Mouse (Mus musculus) lung, adult 2 months (tissue): ENCODE measurements at regions not wholly inside any gene's neighbourhood (a gene's known extent, or its start where the extent isn't known, plus 50 kb on each side); places are given as distances from the start of the nearest gene placed in this dataset.

ENCODE experiments used
- CTCF ChIP-seq: fragments of 200-500 bp; IDR thresholded peaks from 2 replicates; pipeline ENCODE4 v1.5.1; 2011; ENCODE audit warnings: mild to moderate bottlenecking, low read length, control low read depth; ENCODE audit not compliant: insufficient read depth
- POLR2A ChIP-seq: fragments of 200-500 bp; IDR thresholded peaks from 2 replicates; pipeline ENCODE4 v1.6.1; 2011; ENCODE audit warnings: low read depth, mild to moderate bottlenecking, control low read depth, low read length, borderline replicate concordance; ENCODE audit errors: extremely low read depth

- TF ChIP-seq CTCF, result no peak
- no peak for TF ChIP-seq POLR2A
Measured at GRCm38 (mm10) chr4:98243941-98244929, 138.9 kb downstream of the Tm2d1 start.
